Mouse (Mus musculus) left cerebral cortex, adult 2 months (tissue): ENCODE results near the gene Slc20a1. TPM values are rescaled to one million over a fixed set of nuclear protein-coding genes. Genes with fewer than 3 reads are reported as not detected.

Source experiments
- DNase-seq, 2 experiments: peaks; one replicate each; pipeline ENCODE4 v3.0.0; 2021 to 2022; ENCODE audit warnings: low spot score in 2 of 2, mixed read lengths in 1 of 2; ENCODE audit errors: extremely low spot score in 1 of 2
- H3K27ac ChIP-seq: fragments of 200-600 bp; 2 replicates; pipeline ENCODE4 v1.8.1; 2022
- H3K4me3 ChIP-seq: fragments of 200-600 bp; 2 replicates; pipeline ENCODE4 v1.8.1; 2022
- CTCF ChIP-seq: fragments of 200-600 bp; IDR thresholded peaks from 2 replicates; pipeline ENCODE4 v1.8.1; 2022; ENCODE audit warnings: antibody characterized with exemption, mild to moderate bottlenecking, moderate library complexity
- intact Hi-C: fragments of 180-260 bp; cut with DNase I; formaldehyde crosslinking; loops from one replicate; pipeline ENCODE4 v1.15.1; 2025
- total RNA-seq, 2 experiments: library from RNA; stranded (reverse); gene quantifications; 2 replicates each; pipeline ENCODE4 v1.2.3; 2021

The Slc20a1 gene
- total RNA-seq, 2 experiments from 2014 or later: 161 to 164 TPM

- DNase-seq: no peak
- intact Hi-C loops: no loop called here
- H3K4me3 ChIP-seq: no peak overlapping the region
- no peak for TF ChIP-seq CTCF
- H3K27ac ChIP-seq: no peak overlapping the region
Measured at GRCm38 (mm10) chr2:129176676-129177420, 21.7 kb upstream of the Slc20a1 start.

GRCm38 (mm10) chr2:129177661-129178060 lies 20.9 kb upstream of the Slc20a1 start:
- Histone ChIP-seq H3K4me3 (no peak overlapping the region), H3K27ac (no peak overlapping the region)
- intact Hi-C loops: no loop called here
- no peak for TF ChIP-seq CTCF
- no peak for DNase-seq

- intact Hi-C loops: no loop called here
- H3K4me3 ChIP-seq: no peak overlapping the region
- no peak for TF ChIP-seq CTCF
- H3K27ac ChIP-seq: no peak overlapping the region
- DNase-seq: no peak
Measured at GRCm38 (mm10) chr2:129178182-129178908, 20.2 kb upstream of the Slc20a1 start.

GRCm38 (mm10) chr2:129179946-129180853 lies 18.4 kb upstream of the Slc20a1 start:
- Histone ChIP-seq H3K4me3 (no peak overlapping the region), H3K27ac (no peak overlapping the region)
- DNase-seq: no peak
- intact Hi-C loops: no loop called here
- TF ChIP-seq CTCF: no peak

- peak; percentile 8 for TF ChIP-seq CTCF
- no peak for DNase-seq
- H3K4me3 ChIP-seq: no peak overlapping the region
- no peak overlapping the region for H3K27ac ChIP-seq
- intact Hi-C loops: no loop called here
Measured at GRCm38 (mm10) chr2:129181509-129181908, 17.1 kb upstream of the Slc20a1 start.

- Histone ChIP-seq H3K4me3 (no peak overlapping the region), H3K27ac (no peak overlapping the region)
- intact Hi-C loops: loop anchor here (2.0 kb wide), 1 partner anchor 42 kb away; no protein-coding TSS in a partner anchor
- TF ChIP-seq CTCF: no peak
- DNase-seq: no peak
Measured at GRCm38 (mm10) chr2:129182412-129182811, 16.2 kb upstream of the Slc20a1 start.

- H3K4me3 ChIP-seq: no peak overlapping the region
- intact Hi-C loops: loop anchor here (1.0 to 2.0 kb wide), 2 partner anchors 43 to 49 kb away; no protein-coding TSS in a partner anchor
Measured at GRCm38 (mm10) chr2:129183561-129184031, 15.0 kb upstream of the Slc20a1 start.

GRCm38 (mm10) chr2:129184853-129185252 lies 13.7 kb upstream of the Slc20a1 start:
- no peak overlapping the region for H3K4me3 ChIP-seq
- no peak for DNase-seq
- no peak for TF ChIP-seq CTCF
- intact Hi-C loops: no loop called here
- no peak overlapping the region for H3K27ac ChIP-seq

More at GRCm38 (mm10) chr2:129183561-129184031, 15.0 kb upstream of the Slc20a1 start:
- DNase-seq: peak; percentile 34 to 62
- peak overlapping the region; percentile 51 for H3K27ac ChIP-seq
- TF ChIP-seq CTCF: no peak

- H3K4me3 ChIP-seq: no peak overlapping the region
- intact Hi-C loops: no loop called here
- no peak for TF ChIP-seq CTCF
- no peak for DNase-seq
- H3K27ac ChIP-seq: peak overlapping the region; percentile 76
Measured at GRCm38 (mm10) chr2:129185611-129186290, 12.8 kb upstream of the Slc20a1 start.

- TF ChIP-seq CTCF: no peak
- Histone ChIP-seq H3K27ac (peak overlapping the region; percentile 76), H3K4me3 (no peak overlapping the region)
- peak; percentile 43 to 50 for DNase-seq
- intact Hi-C loops: no loop called here
Measured at GRCm38 (mm10) chr2:129186291-129186919, 12.2 kb upstream of the Slc20a1 start.
